Mouse (Mus musculus) kidney, embryonic 14.5 days (tissue): Measurements from ENCODE around the gene Gm20517. TPM values are rescaled to one million over a fixed set of nuclear protein-coding genes. Genes with fewer than 3 reads are reported as not detected.
A peak's percentile ranks its signal among the peaks of the same experiment; 100 is the strongest.

Source experiments
- ATAC-seq: fragments of 200-750 bp; cut with Nextera tagmentation; 2 replicates; pipeline ENCODE4 v1.8.0; 2017; ENCODE audit warnings: moderate number of reproducible peaks, mild to moderate bottlenecking, moderate TSS enrichment, moderate library complexity; ENCODE audit not compliant: low FRiP score, low TSS enrichment
- H3K27ac ChIP-seq: fragments of 300-500 bp; sonication (generic); 2 replicates; pipeline ENCODE4 v1.5.1; 2014; ENCODE audit warnings: low read depth, mild to moderate bottlenecking, low read length, moderate library complexity, mixed read lengths
- H3K27me3 ChIP-seq: fragments of 300-500 bp; sonication (generic); 2 replicates; pipeline ENCODE4 v1.6.1; 2014; ENCODE audit warnings: mild to moderate bottlenecking, low read length; ENCODE audit not compliant: control insufficient read depth, insufficient read depth
- H3K36me3 ChIP-seq: fragments of 300-500 bp; sonication (generic); 2 replicates; pipeline ENCODE4 v1.6.1; 2014; ENCODE audit warnings: low read length, mixed read lengths; ENCODE audit not compliant: control insufficient read depth, insufficient read depth
- H3K4me1 ChIP-seq: fragments of 300-500 bp; sonication (generic); 2 replicates; pipeline ENCODE4 v1.6.1; 2014; ENCODE audit warnings: low read length, mixed read lengths; ENCODE audit not compliant: control insufficient read depth, insufficient read depth
- H3K4me2 ChIP-seq: fragments of 300-500 bp; sonication (generic); replicated peaks from 2 replicates; pipeline ENCODE4 v1.6.1; 2014; ENCODE audit warnings: low read depth, mild to moderate bottlenecking, low read length
- H3K4me3 ChIP-seq: fragments of 300-500 bp; sonication (generic); 2 replicates; pipeline ENCODE4 v1.5.1; 2014; ENCODE audit warnings: mild to moderate bottlenecking, low read length
- H3K9ac ChIP-seq: fragments of 300-500 bp; sonication (generic); 2 replicates; pipeline ENCODE4 v1.6.1; 2014; ENCODE audit warnings: low read depth, mild to moderate bottlenecking, low read length, moderate library complexity
- H3K9me3 ChIP-seq: fragments of 300-500 bp; sonication (generic); 2 replicates; pipeline ENCODE4 v1.6.1; 2016; ENCODE audit warnings: low read length; ENCODE audit not compliant: control insufficient read depth
- WGBS: fragments of 180-500 bp; shearing (Covaris S2); extraction: QIAGEN DNeasy Blood & Tissue Kit; methylation state at CpG from one replicate; pipeline ENCODE4 v1.1.7; 2014; 5-methylcytosine and 5-hydroxymethylcytosine counted together
- polyA plus RNA-seq: library from polyadenylated mRNA; unstranded; fragments of >200 nt; fragmentation: Nextera tagmentation; extraction: Ambion mirVana; gene quantifications from 2 replicates; pipeline ENCODE4 v1.2.1, GENCODE M21; 2014

Gene Gm20517
- polyA plus RNA-seq, 1 experiment from 2014 or later: 4.2 TPM

DNA sequence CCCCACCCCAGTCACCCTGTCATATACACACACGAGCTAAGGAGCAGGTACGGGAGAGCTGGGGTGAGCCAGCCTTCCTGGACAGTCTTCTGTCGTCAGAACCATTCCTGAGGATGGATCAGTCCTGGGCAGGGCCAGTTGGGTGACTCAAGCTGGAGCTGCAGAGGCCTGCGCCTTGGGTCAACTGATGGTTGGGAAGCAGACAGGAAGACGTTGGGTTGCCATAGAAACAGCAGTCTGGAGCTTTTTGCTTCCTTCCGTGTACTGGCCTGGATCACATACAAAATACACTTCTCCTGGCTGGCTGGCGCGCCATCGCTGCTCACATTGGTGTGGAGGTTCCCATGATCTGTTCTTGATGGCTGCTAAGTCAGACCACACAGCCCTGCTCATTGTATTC lies 90.4 kb downstream of the Gm20517 start:
- Histone ChIP-seq H3K4me1 (peaks cover 6% of the 10 kb centered on the region; the same call in 1 of the 2 replicates), H3K4me3 (no peak overlapping the region), H3K36me3 (peaks cover 20% of the 10 kb centered on the region; the same call in 1 of the 2 replicates), H3K27ac (no peak overlapping the region), H3K4me2 (no peak overlapping the region), H3K9me3 (no peaks in the 10 kb centered on the region), H3K9ac (no peak overlapping the region), H3K27me3 (peaks cover 3% of the 10 kb centered on the region; the same call in 1 of the 2 replicates)
- ATAC-seq: no peak
- 78% methylated on average over 9 of the region's 9 CpGs for WGBS

DNA sequence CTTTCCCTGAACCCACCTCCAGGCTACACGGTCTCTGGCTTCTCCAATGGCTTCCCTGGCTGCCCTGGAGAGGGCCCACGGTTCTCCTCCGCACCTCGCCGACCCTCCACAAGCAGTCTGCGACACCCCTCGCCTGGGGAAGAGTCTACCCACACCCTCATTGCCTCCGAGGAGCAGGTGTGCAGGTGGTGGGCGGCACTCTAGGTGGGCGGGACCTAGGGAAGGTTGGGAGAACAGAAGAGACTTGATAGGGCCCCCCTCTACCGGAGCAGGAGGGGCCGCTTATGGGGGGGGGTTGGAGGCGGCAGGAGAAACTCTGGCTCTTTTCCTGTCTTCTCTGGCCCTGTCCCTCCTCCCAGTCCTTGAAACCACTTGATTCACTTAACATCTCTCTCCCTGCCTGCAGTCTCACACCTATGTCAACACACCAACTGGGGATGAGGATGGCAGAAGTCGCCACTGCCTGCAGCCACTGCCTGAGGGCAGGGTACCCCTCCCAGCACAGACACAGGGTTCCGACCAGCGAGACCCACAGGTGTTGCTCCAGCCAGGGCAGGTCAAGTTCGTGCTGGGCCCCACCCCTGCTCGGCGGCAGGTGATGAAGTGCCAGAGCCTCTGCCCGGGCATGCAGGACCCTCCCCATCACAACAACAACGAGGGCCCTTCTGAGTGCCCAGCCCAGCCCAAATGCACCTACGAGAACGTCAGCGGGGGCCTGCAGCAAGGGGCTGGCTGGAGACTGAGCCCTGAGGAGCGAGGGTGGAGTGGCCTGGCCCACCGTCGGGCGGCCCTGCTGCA lies 91.4 kb downstream of the Gm20517 start:
- no peak; the same call in 1 of the 2 replicates for ATAC-seq
- H3K36me3 ChIP-seq: peaks cover 20% of the 10 kb centered on the region; the same call in 1 of the 2 replicates
- peaks cover 3% of the 10 kb centered on the region; the same call in 1 of the 2 replicates for H3K27me3 ChIP-seq
- peaks cover 6% of the 10 kb centered on the region; the same call in 1 of the 2 replicates for H3K4me1 ChIP-seq
- WGBS: 34% methylated on average over 28 of the region's 28 CpGs
- no peak overlapping the region for H3K27ac ChIP-seq
- no peaks in the 10 kb centered on the region for H3K9me3 ChIP-seq
- H3K4me3 ChIP-seq: no peak overlapping the region
- no peak overlapping the region for H3K9ac ChIP-seq
- no peak overlapping the region for H3K4me2 ChIP-seq

DNA sequence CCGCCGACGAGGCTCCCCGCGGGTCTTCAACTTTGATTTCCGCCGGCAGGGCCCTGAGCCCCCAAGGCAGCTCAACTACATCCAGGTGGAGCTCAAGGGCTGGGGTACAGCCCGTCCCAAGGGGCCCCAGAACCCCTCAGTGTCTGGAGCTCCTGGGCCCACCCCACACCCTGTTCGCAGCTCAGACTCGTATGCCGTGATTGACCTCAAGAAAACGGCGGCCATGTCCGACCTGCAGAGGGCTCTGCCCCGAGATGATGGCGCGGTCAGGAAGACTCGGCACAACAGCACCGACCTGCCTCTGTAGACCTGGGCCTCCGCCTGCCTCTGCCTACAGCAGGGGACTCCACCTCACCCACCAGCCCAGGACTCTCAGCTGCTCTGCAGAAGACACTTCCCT lies 92.2 kb downstream of the Gm20517 start:
- peaks cover 20% of the 10 kb centered on the region; the same call in 1 of the 2 replicates for H3K36me3 ChIP-seq
- 31% methylated on average over 18 of the region's 20 CpGs for WGBS
- ATAC-seq: no peak
- no peak overlapping the region for H3K4me2 ChIP-seq
- peaks cover 6% of the 10 kb centered on the region; the same call in 1 of the 2 replicates for H3K4me1 ChIP-seq
- no peak overlapping the region for H3K27ac ChIP-seq
- H3K27me3 ChIP-seq: peaks cover 3% of the 10 kb centered on the region; the same call in 1 of the 2 replicates
- H3K4me3 ChIP-seq: no peak overlapping the region
- H3K9ac ChIP-seq: 0 out of 2 replicates have a peak overlapping the region, but pooled peaks have one; percentile 12
- no peaks in the 10 kb centered on the region for H3K9me3 ChIP-seq

DNA sequence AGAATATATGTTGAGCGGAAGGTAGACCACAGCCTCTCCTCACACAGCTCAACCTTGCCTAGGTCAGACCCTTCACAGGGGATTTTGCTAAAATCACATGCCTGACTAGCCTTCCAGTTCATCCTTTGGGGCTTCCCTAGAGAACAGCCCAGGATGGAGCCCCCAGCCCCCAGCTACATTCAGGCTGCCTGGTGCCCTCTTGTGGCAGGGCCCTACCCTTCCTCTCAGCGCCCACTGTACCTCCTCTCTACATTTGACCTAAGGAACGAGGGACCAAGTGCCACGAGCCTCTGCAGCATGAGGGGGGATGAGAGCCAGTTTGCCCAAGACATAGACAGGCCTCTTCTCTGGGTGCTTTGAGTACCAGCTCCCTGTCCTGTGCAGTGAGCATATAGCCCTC lies 93.3 kb downstream of the Gm20517 start:
- peaks cover 3% of the 10 kb centered on the region; the same call in 1 of the 2 replicates for H3K27me3 ChIP-seq
- H3K9me3 ChIP-seq: no peaks in the 10 kb centered on the region
- H3K36me3 ChIP-seq: peaks cover 20% of the 10 kb centered on the region; the same call in 1 of the 2 replicates
- ATAC-seq: no peak
- no peak overlapping the region for H3K4me2 ChIP-seq
- H3K9ac ChIP-seq: no peak overlapping the region
- no peak overlapping the region for H3K27ac ChIP-seq
- H3K4me1 ChIP-seq: peaks cover 6% of the 10 kb centered on the region; the same call in 1 of the 2 replicates
- H3K4me3 ChIP-seq: no peak overlapping the region
- 84% methylated on average over 4 of the region's 4 CpGs for WGBS

DNA sequence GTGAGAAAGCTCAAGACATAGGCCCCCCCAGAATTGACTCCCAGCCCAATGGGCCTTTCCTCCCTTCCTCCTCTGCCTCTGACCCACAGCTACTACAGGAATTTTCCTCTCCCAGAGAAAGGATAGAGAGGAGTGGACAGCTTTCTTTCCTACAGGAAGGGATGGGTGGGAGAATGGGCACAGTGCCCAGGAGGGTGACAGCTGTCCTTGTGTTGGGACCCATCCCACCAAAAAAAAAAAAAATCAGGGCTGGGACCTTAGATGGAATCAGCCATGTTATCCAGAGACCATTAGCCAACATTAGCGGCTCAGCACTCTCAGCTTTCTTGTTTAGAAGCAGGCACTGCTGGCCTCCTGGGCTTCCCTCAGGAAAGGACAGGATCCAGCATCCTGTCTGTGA lies 94.8 kb downstream of the Gm20517 start:
- Histone ChIP-seq H3K4me3 (no peak overlapping the region), H3K36me3 (peaks cover 20% of the 10 kb centered on the region; the same call in 1 of the 2 replicates), H3K9me3 (no peaks in the 10 kb centered on the region), H3K4me1 (peaks cover 6% of the 10 kb centered on the region; the same call in 1 of the 2 replicates), H3K4me2 (no peak overlapping the region), H3K27ac (no peak overlapping the region), H3K9ac (no peak overlapping the region), H3K27me3 (peaks cover 3% of the 10 kb centered on the region; the same call in 1 of the 2 replicates)
- WGBS: 57% methylated on average over 1 of the region's 1 CpGs
- ATAC-seq: no peak

DNA sequence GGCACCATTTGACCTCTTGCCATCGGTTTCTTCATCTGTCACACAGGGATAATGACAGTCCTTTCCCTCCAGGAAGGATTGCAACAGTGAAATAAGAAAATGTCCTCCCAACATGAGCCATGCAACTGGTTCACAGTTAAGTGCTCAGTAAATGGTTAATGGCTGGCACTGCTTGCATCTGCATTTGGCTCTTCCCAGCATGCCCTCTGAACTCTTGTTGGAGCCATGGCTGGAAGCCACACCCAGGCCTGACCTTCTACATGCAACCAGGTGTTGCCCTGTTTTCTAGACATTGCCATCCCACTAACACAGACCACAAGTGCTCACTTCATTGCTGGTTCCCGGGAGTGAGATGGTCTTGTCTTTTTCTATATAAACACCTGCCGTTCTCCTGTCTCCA lies 96.6 kb downstream of the Gm20517 start:
- no peak overlapping the region for H3K4me3 ChIP-seq
- no peak overlapping the region for H3K9ac ChIP-seq
- H3K9me3 ChIP-seq: no peaks in the 10 kb centered on the region
- peaks cover 3% of the 10 kb centered on the region; the same call in 1 of the 2 replicates for H3K27me3 ChIP-seq
- no peak overlapping the region for H3K27ac ChIP-seq
- H3K4me2 ChIP-seq: no peak overlapping the region
- ATAC-seq: no peak
- peaks cover 8% of the 10 kb centered on the region; the same call in 1 of the 2 replicates for H3K36me3 ChIP-seq
- WGBS: 88% methylated on average over 3 of the region's 3 CpGs
- H3K4me1 ChIP-seq: peaks cover 3% of the 10 kb centered on the region; the same call in 1 of the 2 replicates

DNA sequence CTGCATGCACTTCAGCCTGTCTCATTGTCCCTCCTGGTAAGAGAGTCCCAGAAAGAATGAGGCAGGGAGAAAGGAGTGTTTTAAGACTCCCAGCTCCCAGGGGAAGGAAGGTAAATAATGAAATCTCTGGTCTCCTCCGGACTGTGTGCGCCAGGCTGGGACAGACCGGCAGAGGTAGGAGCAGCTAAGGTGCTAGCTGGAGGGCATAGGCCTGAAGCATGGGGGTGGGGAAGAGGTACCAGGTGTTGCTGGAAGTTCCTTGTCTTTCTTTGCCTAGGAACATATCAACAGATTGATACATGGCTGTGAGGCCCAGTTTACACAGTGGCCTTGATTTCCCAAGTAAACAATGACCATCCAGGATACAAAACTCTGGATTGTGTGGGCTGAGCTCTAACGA lies 97.6 kb downstream of the Gm20517 start:
- no peaks in the 10 kb centered on the region for H3K36me3 ChIP-seq
- H3K9ac ChIP-seq: no peak overlapping the region
- H3K4me2 ChIP-seq: no peak overlapping the region
- 60% methylated on average over 4 of the region's 4 CpGs for WGBS
- no peak overlapping the region for H3K27ac ChIP-seq
- ATAC-seq: no peak
- H3K4me3 ChIP-seq: no peak overlapping the region
- no peaks in the 10 kb centered on the region for H3K27me3 ChIP-seq
- H3K9me3 ChIP-seq: no peaks in the 10 kb centered on the region
- no peaks in the 10 kb centered on the region for H3K4me1 ChIP-seq

DNA sequence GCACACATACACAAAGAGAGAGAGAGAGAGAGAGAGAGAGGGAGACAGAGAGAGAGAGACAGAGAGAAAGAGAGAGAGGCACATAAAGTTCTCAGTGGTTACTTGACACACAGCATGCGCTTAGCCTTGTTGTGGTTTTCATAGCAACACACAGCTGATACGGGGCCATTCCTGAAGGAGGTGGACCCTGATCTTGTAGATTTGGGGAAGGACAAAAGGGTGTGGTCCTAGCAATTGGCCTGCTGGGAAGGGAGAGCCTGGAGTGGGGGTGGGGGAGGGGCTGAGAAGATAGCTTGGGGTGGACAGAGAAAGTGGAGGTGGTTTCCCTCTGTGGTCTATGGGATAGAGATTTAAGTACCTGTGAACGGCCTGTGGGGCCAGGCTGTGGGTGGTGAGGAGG lies 98.6 kb downstream of the Gm20517 start:
- no peaks in the 10 kb centered on the region for H3K4me1 ChIP-seq
- H3K36me3 ChIP-seq: no peaks in the 10 kb centered on the region
- no peak overlapping the region for H3K4me3 ChIP-seq
- H3K9me3 ChIP-seq: no peaks in the 10 kb centered on the region
- no peak overlapping the region for H3K27ac ChIP-seq
- no peaks in the 10 kb centered on the region for H3K27me3 ChIP-seq
- H3K9ac ChIP-seq: no peak overlapping the region
- ATAC-seq: no peak
- no peak overlapping the region for H3K4me2 ChIP-seq
- 74% methylated on average over 3 of the region's 3 CpGs for WGBS

DNA sequence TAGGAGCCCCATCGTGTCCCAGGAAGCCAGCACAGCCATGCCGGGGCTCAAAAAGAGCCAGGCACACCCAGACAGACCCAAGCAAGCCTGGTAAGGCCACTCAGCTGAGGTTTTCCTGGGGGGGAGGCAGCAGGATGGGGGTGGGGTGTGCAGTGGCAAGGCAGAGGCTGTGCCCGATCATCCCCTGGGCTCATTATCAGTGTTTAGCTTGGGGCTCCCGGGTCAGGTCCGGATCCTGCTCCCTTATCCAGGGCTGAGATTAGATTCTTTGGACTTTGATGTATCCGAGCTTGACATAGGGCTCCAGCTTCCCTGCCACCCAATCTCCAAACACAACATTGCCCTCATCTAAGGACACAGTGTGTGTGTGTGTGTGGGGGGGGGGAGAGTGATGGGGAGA lies 100.5 kb downstream of the Gm20517 start:
- no peak overlapping the region for H3K4me2 ChIP-seq
- H3K4me1 ChIP-seq: no peaks in the 10 kb centered on the region
- H3K9me3 ChIP-seq: no peaks in the 10 kb centered on the region
- 74% methylated on average over 6 of the region's 6 CpGs for WGBS
- no peak overlapping the region for H3K4me3 ChIP-seq
- no peak overlapping the region for H3K27ac ChIP-seq
- no peak overlapping the region for H3K9ac ChIP-seq
- no peaks in the 10 kb centered on the region for H3K27me3 ChIP-seq
- H3K36me3 ChIP-seq: no peaks in the 10 kb centered on the region
- no peak for ATAC-seq
